Mouse (Mus musculus) midbrain, embryonic 11.5 days (tissue): Measurements from ENCODE around the gene March2. TPM values are rescaled to one million over a fixed set of nuclear protein-coding genes. Genes with fewer than 3 reads are reported as not detected.

Experiments used
- ATAC-seq: fragments of 200-750 bp; cut with Nextera tagmentation; 2 replicates; pipeline ENCODE4 v1.8.0; 2017; ENCODE audit warnings: moderate TSS enrichment, moderate library complexity; ENCODE audit not compliant: low FRiP score
- DNase-seq: peaks from one replicate; pipeline ENCODE4 v3.0.0; 2015; ENCODE audit warnings: low spot score; ENCODE audit errors: missing footprints
- H3K27ac ChIP-seq: fragments of 300-500 bp; sonication (generic); 2 replicates; pipeline ENCODE4 v1.5.1; 2014; ENCODE audit warnings: low read depth, low read length
- H3K27me3 ChIP-seq: fragments of 300-500 bp; sonication (generic); 2 replicates; pipeline ENCODE4 v1.6.1; 2014; ENCODE audit warnings: mild to moderate bottlenecking, low read length, moderate library complexity, mixed read lengths; ENCODE audit not compliant: control insufficient read depth, insufficient read depth
- H3K36me3 ChIP-seq: fragments of 300-500 bp; sonication (generic); 2 replicates; pipeline ENCODE4 v1.6.1; 2014; ENCODE audit warnings: mild to moderate bottlenecking, low read length, moderate library complexity, mixed read lengths; ENCODE audit not compliant: control insufficient read depth, insufficient read depth
- H3K4me1 ChIP-seq: fragments of 300-500 bp; sonication (generic); 2 replicates; pipeline ENCODE4 v1.6.1; 2014; ENCODE audit warnings: low read length; ENCODE audit not compliant: control insufficient read depth, insufficient read depth
- H3K4me2 ChIP-seq: fragments of 300-500 bp; sonication (generic); 2 replicates; pipeline ENCODE4 v1.6.1; 2014; ENCODE audit warnings: mild to moderate bottlenecking, moderate library complexity
- H3K4me3 ChIP-seq: fragments of 300-500 bp; sonication (generic); 2 replicates; pipeline ENCODE4 v1.5.1; 2014; ENCODE audit warnings: low read depth, low read length
- H3K9ac ChIP-seq: fragments of 300-500 bp; sonication (generic); 2 replicates; pipeline ENCODE4 v1.6.1; 2014; ENCODE audit warnings: low read length
- H3K9me3 ChIP-seq: fragments of 300-500 bp; sonication (generic); 2 replicates; pipeline ENCODE4 v1.6.1; 2016; ENCODE audit warnings: low read length; ENCODE audit not compliant: control insufficient read depth
- WGBS: fragments of 180-500 bp; shearing (Covaris S2); extraction: QIAGEN DNeasy Blood & Tissue Kit; methylation state at CpG from one replicate; pipeline ENCODE4 v1.1.7; 2014; 5-methylcytosine and 5-hydroxymethylcytosine counted together
- polyA plus RNA-seq: library from polyadenylated mRNA; unstranded; fragments of >200 nt; fragmentation: Nextera tagmentation; extraction: Ambion mirVana; gene quantifications from 2 replicates; pipeline ENCODE4 v1.2.1, GENCODE M21; 2014

March2 gene
- 37.3 and 39.0 TPM in 2 replicates for polyA plus RNA-seq

GRCm38 (mm10) chr17:33718384-33718881, at the start of gene March2:
Gene March2, minus strand, starts transcription at chr17:33718670.
- H3K9me3 ChIP-seq, result no peaks in the 10 kb centered on the region
- peak; percentile 100 for DNase-seq
- H3K9ac ChIP-seq, result peak within 1 kb of the TSS; percentile 77
- no peaks in the 10 kb centered on the region for H3K36me3 ChIP-seq
- H3K4me3 ChIP-seq, result peak within 1 kb of the TSS; percentile 85
- peak; percentile 100 for ATAC-seq
- no peak within 1 kb of the TSS for H3K27ac ChIP-seq
- H3K27me3 ChIP-seq, result no peaks in the 10 kb centered on the region
- under 1% methylated on average over 46 of the region's 46 CpGs for WGBS
- peaks cover 5% of the 10 kb centered on the region; the same call in 1 of the 2 replicates for H3K4me1 ChIP-seq
- peak within 1 kb of the TSS; percentile 71 for H3K4me2 ChIP-seq

- Histone ChIP-seq H3K9me3 (no peaks in the 10 kb centered on the region), H3K27me3 (no peaks in the 10 kb centered on the region), H3K4me3 (no peak overlapping the region), H3K27ac (no peak overlapping the region), H3K9ac (no peak overlapping the region), H3K36me3 (no peaks in the 10 kb centered on the region), H3K4me2 (no peak overlapping the region), H3K4me1 (no peaks in the 10 kb centered on the region)
- WGBS, result 87% methylated on average over 3 of the region's 3 CpGs
- DNase-seq (no peak), ATAC-seq (no peak)
These were observed 47.9 kb upstream of the March2 start for GRCm38 (mm10) chr17:33766389-33766788.

- Histone ChIP-seq H3K36me3 (no peaks in the 10 kb centered on the region), H3K9ac (peak within 1 kb of the TSS; percentile 97), H3K9me3 (no peaks in the 10 kb centered on the region), H3K27me3 (no peaks in the 10 kb centered on the region), H3K27ac (peak within 1 kb of the TSS; percentile 98), H3K4me1 (peaks cover 29% of the 10 kb centered on the region), H3K4me2 (peak within 1 kb of the TSS; percentile 80), H3K4me3 (peak within 1 kb of the TSS; percentile 83)
- peak; percentile 100 for DNase-seq
- peak; percentile 99 for ATAC-seq
- WGBS, result 3% methylated on average over 35 of the region's 35 CpGs
These were observed 42.0 kb upstream of the March2 start, which contains the start of gene Rab11b for GRCm38 (mm10) chr17:33760255-33761165. Gene Rab11b, minus strand, starts transcription at chr17:33760530.

- peak overlapping the region; percentile 98 for H3K27ac ChIP-seq
- H3K4me2 ChIP-seq, result peak overlapping the region; percentile 80
- H3K4me1 ChIP-seq, result peaks cover 29% of the 10 kb centered on the region
- no peaks in the 10 kb centered on the region for H3K27me3 ChIP-seq
- 0% methylated on average over 37 of the region's 38 CpGs for WGBS
- peak overlapping the region; percentile 97 for H3K9ac ChIP-seq
- ATAC-seq (peak; percentile 88), DNase-seq (peak; percentile 98)
- H3K36me3 ChIP-seq, result no peaks in the 10 kb centered on the region
- peak overlapping the region; percentile 83 for H3K4me3 ChIP-seq
- no peaks in the 10 kb centered on the region for H3K9me3 ChIP-seq
These were observed 41.3 kb upstream of the March2 start for GRCm38 (mm10) chr17:33759767-33760254.

- Histone ChIP-seq H3K9me3 (no peaks in the 10 kb centered on the region), H3K4me2 (no peak overlapping the region), H3K36me3 (no peaks in the 10 kb centered on the region), H3K4me1 (peaks cover 29% of the 10 kb centered on the region), H3K4me3 (no peak overlapping the region), H3K9ac (no peak overlapping the region), H3K27me3 (no peaks in the 10 kb centered on the region), H3K27ac (no peak overlapping the region)
- 69% methylated on average over 4 of the region's 4 CpGs for WGBS
- ATAC-seq (no peak), DNase-seq (no peak)
These were observed 38.8 kb upstream of the March2 start for GRCm38 (mm10) chr17:33757231-33757630.

GRCm38 (mm10) chr17:33756108-33756790, 37.8 kb upstream of the March2 start:
- no peaks in the 10 kb centered on the region for H3K9me3 ChIP-seq
- H3K4me1 ChIP-seq, result peaks cover 29% of the 10 kb centered on the region
- no peak overlapping the region for H3K4me2 ChIP-seq
- H3K36me3 ChIP-seq, result no peaks in the 10 kb centered on the region
- ATAC-seq (no peak), DNase-seq (no peak)
- no peak overlapping the region; the same call in 1 of the 2 replicates for H3K9ac ChIP-seq
- H3K27me3 ChIP-seq, result no peaks in the 10 kb centered on the region
- no peak overlapping the region for H3K27ac ChIP-seq
- no peak overlapping the region for H3K4me3 ChIP-seq
- WGBS, result 93% methylated on average over 3 of the region's 3 CpGs

- H3K36me3 ChIP-seq, result no peaks in the 10 kb centered on the region; the same call in 1 of the 2 replicates
- no peak overlapping the region for H3K4me3 ChIP-seq
- peaks cover 29% of the 10 kb centered on the region for H3K4me1 ChIP-seq
- H3K9me3 ChIP-seq, result no peaks in the 10 kb centered on the region
- no peaks in the 10 kb centered on the region for H3K27me3 ChIP-seq
- ATAC-seq, result no peak
- WGBS, result 82% methylated on average over 10 of the region's 10 CpGs
- H3K9ac ChIP-seq, result no peak overlapping the region; the same call in 1 of the 2 replicates
- H3K27ac ChIP-seq, result no peak overlapping the region
- H3K4me2 ChIP-seq, result no peak overlapping the region
- DNase-seq, result peak; percentile 78
These were observed 37.1 kb upstream of the March2 start for GRCm38 (mm10) chr17:33755418-33756107.

GRCm38 (mm10) chr17:33754656-33755055, 36.2 kb upstream of the March2 start:
- Histone ChIP-seq H3K4me1 (peaks cover 29% of the 10 kb centered on the region), H3K9ac (no peak overlapping the region), H3K4me2 (no peak overlapping the region), H3K27ac (no peak overlapping the region), H3K36me3 (peaks cover 2% of the 10 kb centered on the region; the same call in 1 of the 2 replicates), H3K4me3 (no peak overlapping the region), H3K9me3 (no peaks in the 10 kb centered on the region), H3K27me3 (no peaks in the 10 kb centered on the region)
- WGBS, result 71% methylated on average over 1 of the region's 1 CpGs
- DNase-seq (peak; percentile 74), ATAC-seq (no peak)
